Mouse (Mus musculus): ENCODE measurements around the gene Npas2. TPM values are rescaled to one million over a fixed set of nuclear protein-coding genes. Genes with fewer than 3 reads are reported as not detected.

The Npas2 gene
- total and polyA plus RNA-seq, 2 experiments from 2014 or later: 3.5 to 3.7 TPM

- Histone ChIP-seq H3K9ac (replicated peaks; ENCODE audit: low read depth, low read length) (no peak overlapping the region), H3K4me1 (ENCODE audit: control insufficient read depth, insufficient read depth) (no peaks in the 10 kb centered on the region), H3K4me2 (ENCODE audit: low read depth, low read length) (no peak overlapping the region), H3K27me3 (ENCODE audit: control insufficient read depth, insufficient read depth, low read length) (no peaks in the 10 kb centered on the region), H3K9me3 (replicated peaks; ENCODE audit: control insufficient read depth, low read length) (no peaks in the 10 kb centered on the region), H3K36me3 (replicated peaks; ENCODE audit: control insufficient read depth, insufficient read depth, low read length) (no peaks in the 10 kb centered on the region), H3K27ac (ENCODE audit: low read depth) (no peak overlapping the region), H3K4me3 (ENCODE audit: low read depth, low read length) (no peak overlapping the region)
- 93% methylated on average over 9 of the region's 9 CpGs for WGBS
- TF ChIP-seq EP300 (IDR thresholded peaks at IDR 0.05; ENCODE audit: low read depth): no peak
- no peak for TF ChIP-seq CTCF (IDR thresholded peaks at IDR 0.05; ENCODE audit: low read depth)
- DNase-seq (ENCODE audit: low spot score) (no peak), ATAC-seq (ENCODE audit: insufficient read depth, low read depth) (no peak; the same call in 1 of the 2 replicates)
Observed at GRCm38 (mm10) chr1:39266843-39267512, 73.4 kb downstream of the Npas2 start.

GRCm38 (mm10) chr1:39272976-39273375 is 79.4 kb downstream of the Npas2 start:
- WGBS: 74% methylated on average over 6 of the region's 6 CpGs
- Histone ChIP-seq H3K9ac (replicated peaks; ENCODE audit: low read depth, low read length) (no peak overlapping the region), H3K9me3 (replicated peaks; ENCODE audit: control insufficient read depth, low read length) (no peaks in the 10 kb centered on the region), H3K27me3 (ENCODE audit: control insufficient read depth, insufficient read depth, low read length) (no peaks in the 10 kb centered on the region), H3K27ac (ENCODE audit: low read depth) (no peak overlapping the region), H3K4me2 (ENCODE audit: low read depth, low read length) (no peak overlapping the region), H3K4me3 (ENCODE audit: low read depth, low read length) (no peak overlapping the region), H3K36me3 (replicated peaks; ENCODE audit: control insufficient read depth, insufficient read depth, low read length) (no peaks in the 10 kb centered on the region; the same call in 1 of the 2 replicates), H3K4me1 (ENCODE audit: control insufficient read depth, insufficient read depth) (no peaks in the 10 kb centered on the region)
- ATAC-seq (ENCODE audit: insufficient read depth, low read depth) (no peak), DNase-seq (ENCODE audit: low spot score) (no peak)
- TF ChIP-seq EP300 (IDR thresholded peaks at IDR 0.05; ENCODE audit: low read depth) (no peak), CTCF (IDR thresholded peaks at IDR 0.05; ENCODE audit: low read depth) (no peak)

GRCm38 (mm10) chr1:39280391-39280790 is 86.9 kb downstream of the Npas2 start:
- 26% methylated on average over 7 of the region's 7 CpGs for WGBS
- ATAC-seq (ENCODE audit: insufficient read depth, low read depth) (no peak), DNase-seq (ENCODE audit: low spot score) (no peak)
- H3K4me2 ChIP-seq (ENCODE audit: low read depth, low read length): peak overlapping the region; percentile 46
- no peak overlapping the region for H3K9ac ChIP-seq (replicated peaks; ENCODE audit: low read depth, low read length)
- no peaks in the 10 kb centered on the region for H3K9me3 ChIP-seq (replicated peaks; ENCODE audit: control insufficient read depth, low read length)
- H3K27ac ChIP-seq (ENCODE audit: low read depth): peak overlapping the region; percentile 62
- H3K27me3 ChIP-seq (ENCODE audit: control insufficient read depth, insufficient read depth, low read length): no peaks in the 10 kb centered on the region
- peaks cover 41% of the 10 kb centered on the region for H3K4me1 ChIP-seq (ENCODE audit: control insufficient read depth, insufficient read depth)
- peak overlapping the region; percentile 3; the same call in 1 of the 2 replicates for H3K4me3 ChIP-seq (ENCODE audit: low read depth, low read length)
- H3K36me3 ChIP-seq (replicated peaks; ENCODE audit: control insufficient read depth, insufficient read depth, low read length): no peaks in the 10 kb centered on the region; the same call in 1 of the 2 replicates
- TF ChIP-seq CTCF (IDR thresholded peaks at IDR 0.05; ENCODE audit: low read depth) (no peak), EP300 (IDR thresholded peaks at IDR 0.05; ENCODE audit: low read depth) (no peak)

- TF ChIP-seq CTCF (IDR thresholded peaks at IDR 0.05; ENCODE audit: low read depth) (no peak), EP300 (IDR thresholded peaks at IDR 0.05; ENCODE audit: low read depth) (no peak)
- Histone ChIP-seq H3K27me3 (ENCODE audit: control insufficient read depth, insufficient read depth, low read length) (no peaks in the 10 kb centered on the region), H3K36me3 (replicated peaks; ENCODE audit: control insufficient read depth, insufficient read depth, low read length) (no peaks in the 10 kb centered on the region; the same call in 1 of the 2 replicates), H3K4me1 (ENCODE audit: control insufficient read depth, insufficient read depth) (peaks cover 41% of the 10 kb centered on the region), H3K4me3 (ENCODE audit: low read depth, low read length) (peak overlapping the region; percentile 3; the same call in 1 of the 2 replicates), H3K27ac (ENCODE audit: low read depth) (peak overlapping the region; percentile 62), H3K9me3 (replicated peaks; ENCODE audit: control insufficient read depth, low read length) (no peaks in the 10 kb centered on the region), H3K9ac (replicated peaks; ENCODE audit: low read depth, low read length) (no peak overlapping the region), H3K4me2 (ENCODE audit: low read depth, low read length) (peak overlapping the region; percentile 46)
- WGBS: 44% methylated on average over 15 of the region's 15 CpGs
- ATAC-seq (ENCODE audit: insufficient read depth, low read depth): peak; percentile 66
- DNase-seq (ENCODE audit: low spot score): peak; percentile 68
Observed at GRCm38 (mm10) chr1:39280989-39281875, 87.7 kb downstream of the Npas2 start.

- DNase-seq (ENCODE audit: low spot score) (no peak), ATAC-seq (ENCODE audit: insufficient read depth, low read depth) (no peak)
- Histone ChIP-seq H3K4me1 (ENCODE audit: control insufficient read depth, insufficient read depth) (peaks cover 43% of the 10 kb centered on the region), H3K9me3 (replicated peaks; ENCODE audit: control insufficient read depth, low read length) (no peaks in the 10 kb centered on the region), H3K36me3 (replicated peaks; ENCODE audit: control insufficient read depth, insufficient read depth, low read length) (no peaks in the 10 kb centered on the region; the same call in 1 of the 2 replicates), H3K4me2 (ENCODE audit: low read depth, low read length) (peak overlapping the region; percentile 46), H3K27me3 (ENCODE audit: control insufficient read depth, insufficient read depth, low read length) (no peaks in the 10 kb centered on the region), H3K9ac (replicated peaks; ENCODE audit: low read depth, low read length) (no peak overlapping the region), H3K27ac (ENCODE audit: low read depth) (peak overlapping the region; percentile 9; the same call in 1 of the 2 replicates), H3K4me3 (ENCODE audit: low read depth, low read length) (no peak overlapping the region)
- 73% methylated on average over 5 of the region's 5 CpGs for WGBS
- TF ChIP-seq CTCF (IDR thresholded peaks at IDR 0.05; ENCODE audit: low read depth) (no peak), EP300 (IDR thresholded peaks at IDR 0.05; ENCODE audit: low read depth) (no peak)
Observed at GRCm38 (mm10) chr1:39281888-39282287, 88.4 kb downstream of the Npas2 start.

Data from heart, postnatal 0 days (tissue).